23 mouse cellular contexts compared by ENCODE assay signal in the genomic region with DNA sequence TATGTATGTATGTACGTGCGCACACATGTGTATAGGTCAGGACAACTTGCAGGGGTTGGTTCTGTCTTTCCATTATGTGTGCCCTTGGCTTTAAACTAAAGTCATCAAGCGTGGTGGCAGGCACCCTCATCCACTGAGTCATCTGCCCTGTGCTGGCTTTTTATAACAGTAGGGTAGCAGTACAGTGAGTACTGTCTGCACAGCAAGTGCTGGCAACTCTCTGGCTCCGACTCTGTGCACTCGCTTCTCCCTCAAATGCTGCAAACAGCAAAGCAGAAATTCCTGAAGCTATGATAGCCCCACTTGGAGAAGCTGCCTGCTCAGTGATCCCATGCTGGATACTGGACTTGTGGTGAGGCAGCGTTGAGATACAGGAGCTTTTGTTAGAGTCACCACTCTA. TPM values are rescaled to one million over a fixed set of nuclear protein-coding genes. Genes with fewer than 3 reads are reported as not detected.
"Had no signal": no experiment of that assay in that cellular context is flagged by ENCODE, and none has a peak within 500 bp of the region (broad histone marks: within the 10 kb centered on the region; RNA-seq: fewer than 3 reads in every experiment).

No protein-coding gene starts in this region.

- H3K4me1 ChIP-seq: limb, embryonic 12.5 days; limb, embryonic 15.5 days; midbrain, embryonic 12.5 days; midbrain, embryonic 15.5 days; neural tube, embryonic 12.5 days; neural tube, embryonic 15.5 days had no signal

- H3K27ac ChIP-seq: kidney, postnatal 0 days; limb, embryonic 12.5 days; limb, embryonic 15.5 days; liver, embryonic 14.5 days; macrophage; midbrain, embryonic 12.5 days; midbrain, embryonic 15.5 days; neural tube, embryonic 12.5 days; neural tube, embryonic 15.5 days had no signal

- ATAC-seq: intestine, postnatal 0 days; liver, postnatal 0 days; lung, postnatal 0 days; midbrain, embryonic 15.5 days had no signal

- H3K4me3 ChIP-seq: limb, embryonic 12.5 days; limb, embryonic 15.5 days; midbrain, embryonic 12.5 days; midbrain, embryonic 15.5 days; neural tube, embryonic 12.5 days; neural tube, embryonic 15.5 days had no signal

- H3K9ac ChIP-seq: limb, embryonic 12.5 days; limb, embryonic 15.5 days; liver, embryonic 14.5 days; liver, postnatal 0 days; lung, embryonic 14.5 days; midbrain, embryonic 12.5 days; midbrain, embryonic 15.5 days; neural tube, embryonic 12.5 days; neural tube, embryonic 15.5 days had no signal

- H3K4me2 ChIP-seq: limb, embryonic 12.5 days; limb, embryonic 15.5 days; liver, embryonic 11.5 days; lung, embryonic 14.5 days; midbrain, embryonic 12.5 days; midbrain, embryonic 15.5 days; neural tube, embryonic 12.5 days; neural tube, embryonic 15.5 days had no signal

- DNase-seq: kidney, adult 2 months; kidney, postnatal 25 days; left cerebral cortex, postnatal 4 days; liver, postnatal 0 days; lung, embryonic 14.5 days; right cerebral cortex, postnatal 25 days; thymus, adult 18-20 months; thymus, postnatal 14 days; thymus, postnatal 4 days had no signal

- H3K27me3 ChIP-seq: limb, embryonic 12.5 days; limb, embryonic 15.5 days; midbrain, embryonic 12.5 days; midbrain, embryonic 15.5 days; neural tube, embryonic 12.5 days; neural tube, embryonic 15.5 days had no signal

- H3K9me3 ChIP-seq: limb, embryonic 12.5 days; limb, embryonic 15.5 days; midbrain, embryonic 12.5 days; midbrain, embryonic 15.5 days; neural tube, embryonic 12.5 days; neural tube, embryonic 15.5 days had no signal

RNA-seq across cellular contexts. Expression of a gene that starts 48.7 kb away (rescaled TPM):
- polyA plus RNA-seq: kidney, adult 2 months; small intestine, adult 2 months; spleen, adult 2 months had no signal
